ENCODE assay signal across 26 mouse cellular contexts in genomic region chr4:141526936-141527650, GRCm38 (mm10). TPM values are rescaled to one million over a fixed set of nuclear protein-coding genes. Genes with fewer than 3 reads are reported as not detected.
DNase-seq lines count a peak whose midpoint lies in the region; ATAC-seq and TF ChIP-seq lines count a peak whose summit lies in the region.
"Had no signal": no experiment of that assay in that cellular context is flagged by ENCODE, and none has a peak within 500 bp of the region (broad histone marks: within the 10 kb centered on the region; RNA-seq: fewer than 3 reads in every experiment).

No protein-coding gene starts in this region.

- H3K9ac ChIP-seq in heart, embryonic 13.5 days, result peak overlapping the region; percentile 24; the same call in 1 of the 2 replicates
- 0 out of 2 replicates have a peak overlapping the region, but pooled peaks have one; percentile 1 for H3K9ac ChIP-seq in liver, adult 2 months (ENCODE audit: low read depth, low read length)
- H3K9ac ChIP-seq in liver, postnatal 0 days (replicated peaks), result no peak overlapping the region
- H3K9ac ChIP-seq in lung, postnatal 0 days (replicated peaks; ENCODE audit: low read depth), result no peak overlapping the region
- H3K9ac ChIP-seq: embryonic facial prominence, embryonic 13.5 days; forebrain, embryonic 13.5 days; hindbrain, embryonic 13.5 days had no signal

- DNase-seq in heart, postnatal 36 days, result no peak
- peak; percentile 58 for DNase-seq in liver, adult 2 months (ENCODE audit: extremely low read depth, low read depth, low spot score)
- DNase-seq in liver, postnatal 0 days, result no peak
- DNase-seq in lung, postnatal 0 days (ENCODE audit: low spot score), result no peak
- DNase-seq in lung, adult 2 months, result no peak
- DNase-seq in adrenal gland, adult 2 months, result no peak
- DNase-seq: adrenal gland, adult 8-10 months; adrenal gland, postnatal 25 days; cerebellum, adult 11-12 months; cerebellum, adult 8-10 months; cerebellum, postnatal 10 days; cerebellum, postnatal 36 days; embryo, embryonic 11 days; gastrocnemius, adult 2 months; gastrocnemius, postnatal 14 days; heart, adult 11 months had no signal

- H3K9me3 ChIP-seq in heart, embryonic 13.5 days, result no peaks in the 10 kb centered on the region
- H3K9me3 ChIP-seq in liver, postnatal 0 days (ENCODE audit: low read length), result no peaks in the 10 kb centered on the region
- H3K9me3 ChIP-seq in lung, postnatal 0 days (ENCODE audit: low read length), result no peaks in the 10 kb centered on the region
- H3K9me3 ChIP-seq: embryonic facial prominence, embryonic 10.5 days; embryonic facial prominence, embryonic 13.5 days; forebrain, embryonic 13.5 days; hindbrain, embryonic 13.5 days had no signal

- TF ChIP-seq EP300 in liver, postnatal 0 days (IDR thresholded peaks at IDR 0.05; ENCODE audit: low read depth), result no peak
- TF ChIP-seq EP300 in lung, postnatal 0 days (IDR thresholded peaks at IDR 0.05), result no peak

- no peak overlapping the region for H3K4me2 ChIP-seq in heart, embryonic 13.5 days
- H3K4me2 ChIP-seq in liver, postnatal 0 days (ENCODE audit: low read depth, low read length), result no peak overlapping the region
- no peak overlapping the region for H3K4me2 ChIP-seq in lung, postnatal 0 days (replicated peaks; ENCODE audit: low read depth, low read length)
- H3K4me2 ChIP-seq: embryonic facial prominence, embryonic 13.5 days; forebrain, embryonic 13.5 days; hindbrain, embryonic 13.5 days had no signal

- no peak for TF ChIP-seq POLR2A in liver, adult 2 months (IDR thresholded peaks at IDR 0.05; ENCODE audit: extremely low read depth, insufficient read depth, low read length)
- no peak for TF ChIP-seq POLR2A in lung, adult 2 months (IDR thresholded peaks at IDR 0.05; ENCODE audit: borderline replicate concordance, extremely low read depth, low read depth, low read length)

- peaks cover 55% of the 10 kb centered on the region for H3K79me2 ChIP-seq in liver, adult 2 months (ENCODE audit: control insufficient read depth, insufficient read depth, low read length)

- peaks cover 11% of the 10 kb centered on the region for H3K36me3 ChIP-seq in heart, embryonic 13.5 days
- no peaks in the 10 kb centered on the region for H3K36me3 ChIP-seq in liver, adult 2 months (ENCODE audit: control insufficient read depth, insufficient read depth, low read length)
- H3K36me3 ChIP-seq in liver, postnatal 0 days (replicated peaks; ENCODE audit: insufficient read depth, low read length), result peaks cover under 1% of the 10 kb centered on the region; the same call in 1 of the 2 replicates
- peaks cover under 1% of the 10 kb centered on the region; the same call in 1 of the 2 replicates for H3K36me3 ChIP-seq in lung, postnatal 0 days (ENCODE audit: insufficient read depth, low read length)

- no peak overlapping the region for H3K4me3 ChIP-seq in heart, embryonic 13.5 days
- no peak overlapping the region for H3K4me3 ChIP-seq in liver, adult 2 months (ENCODE audit: insufficient read depth, low read depth, low read length)
- H3K4me3 ChIP-seq in liver, postnatal 0 days (ENCODE audit: low read depth, low read length), result no peak overlapping the region
- no peak overlapping the region for H3K4me3 ChIP-seq in lung, postnatal 0 days (ENCODE audit: low read depth, low read length)
- no peak overlapping the region for H3K4me3 ChIP-seq in lung, adult 2 months (replicated peaks; ENCODE audit: extremely low read depth, low read depth, low read length)
- H3K4me3 ChIP-seq: embryonic facial prominence, embryonic 10.5 days; embryonic facial prominence, embryonic 13.5 days; erythroblast, embryonic 14.5 days; forebrain, embryonic 13.5 days; gastrocnemius, adult 2 months; hindbrain, embryonic 10.5 days; hindbrain, embryonic 13.5 days had no signal

- intact Hi-C loops in heart, postnatal 36 days (cut with DNase I), result no loop called here

- TF ChIP-seq CTCF in liver, adult 2 months (IDR thresholded peaks at IDR 0.05; ENCODE audit: low read depth, low read length), result no peak
- TF ChIP-seq CTCF in liver, postnatal 0 days (IDR thresholded peaks at IDR 0.05; ENCODE audit: low read depth), result no peak
- TF ChIP-seq CTCF in lung, postnatal 0 days (IDR thresholded peaks at IDR 0.05), result no peak
- no peak for TF ChIP-seq CTCF in lung, adult 2 months (IDR thresholded peaks at IDR 0.05; ENCODE audit: insufficient read depth, low read length)

- H3K27me3 ChIP-seq in heart, embryonic 13.5 days (replicated peaks), result no peaks in the 10 kb centered on the region
- H3K27me3 ChIP-seq in liver, adult 2 months (ENCODE audit: control insufficient read depth, insufficient read depth, low read length), result no peaks in the 10 kb centered on the region
- H3K27me3 ChIP-seq in liver, postnatal 0 days (ENCODE audit: insufficient read depth, low read length), result no peaks in the 10 kb centered on the region
- no peaks in the 10 kb centered on the region for H3K27me3 ChIP-seq in lung, postnatal 0 days (replicated peaks; ENCODE audit: insufficient read depth, low read length)
- H3K27me3 ChIP-seq: embryonic facial prominence, embryonic 13.5 days; forebrain, embryonic 13.5 days; hindbrain, embryonic 13.5 days had no signal

- WGBS in heart, embryonic 13.5 days, result 44% methylated on average over 7 of the region's 7 CpGs
- WGBS in liver, adult 2 months, result 26% methylated on average over 7 of the region's 7 CpGs
- WGBS in liver, postnatal 0 days (ENCODE audit: insufficient replicate concordance), result 66% methylated on average over 7 of the region's 7 CpGs
- WGBS in lung, postnatal 0 days, result 48% methylated on average over 7 of the region's 7 CpGs
- 57% methylated on average over 7 of the region's 7 CpGs for WGBS in lung, adult 2 months

- peaks cover 70% of the 10 kb centered on the region for H3K4me1 ChIP-seq in heart, embryonic 13.5 days
- peaks cover 36% of the 10 kb centered on the region for H3K4me1 ChIP-seq in liver, adult 2 months (ENCODE audit: control insufficient read depth, insufficient read depth, low read length)
- H3K4me1 ChIP-seq in liver, postnatal 0 days (ENCODE audit: insufficient read depth), result peaks cover 24% of the 10 kb centered on the region
- no peaks in the 10 kb centered on the region; the same call in 1 of the 2 replicates for H3K4me1 ChIP-seq in lung, postnatal 0 days (ENCODE audit: insufficient read depth, low read depth, low read length)
- peaks cover 12% of the 10 kb centered on the region for H3K4me1 ChIP-seq in lung, adult 2 months (ENCODE audit: control insufficient read depth, insufficient read depth, low read length)

- ATAC-seq in heart, embryonic 13.5 days (ENCODE audit: extremely low read depth, insufficient number of reproducible peaks, low FRiP score, low TSS enrichment), result no peak
- no peak for ATAC-seq in liver, postnatal 0 days
- ATAC-seq in lung, postnatal 0 days, result peak; percentile 47; the same call in 1 of the 2 replicates
- ATAC-seq: CD4-positive, CD25-positive, alpha-beta regulatory T cell, adult 4 months; forebrain, embryonic 13.5 days; forebrain, embryonic 16.5 days; hindbrain, embryonic 16.5 days had no signal

- peak overlapping the region; percentile 12; the same call in 1 of the 2 replicates for H3K27ac ChIP-seq in heart, embryonic 13.5 days (replicated peaks)
- H3K27ac ChIP-seq in liver, adult 2 months (replicated peaks; ENCODE audit: insufficient read depth, low read depth, low read length), result peak overlapping the region; percentile 78
- no peak overlapping the region for H3K27ac ChIP-seq in liver, postnatal 0 days (ENCODE audit: low read depth)
- no peak overlapping the region for H3K27ac ChIP-seq in lung, postnatal 0 days (ENCODE audit: low read length)
- H3K27ac ChIP-seq: embryonic facial prominence, embryonic 10.5 days; embryonic facial prominence, embryonic 13.5 days; forebrain, embryonic 13.5 days; gastrocnemius, adult 2 months; hindbrain, embryonic 10.5 days; hindbrain, embryonic 13.5 days had no signal

RNA-seq across cellular contexts. Expression of gene Spen, which starts 11.3 kb away (rescaled TPM):
- polyA plus RNA-seq in heart, embryonic 13.5 days (2015; fragmentation: Nextera tagmentation; extraction: Ambion mirVana), result 5.1 and 6.6 TPM in 2 replicates
- 10 to 100 TPM; 31.1 to 32.4 TPM for total RNA-seq in heart, postnatal 36 days (2021)
- total RNA-seq in liver, adult 2 months (2014; rRNA removed), result 8.1 and 9.1 TPM in 2 replicates
- polyA plus RNA-seq in liver, adult 2 months (2012; rRNA removed), result 5.9 and 7.5 TPM in 2 replicates
- polyA plus RNA-seq in liver, postnatal 0 days (2015; fragmentation: Nextera tagmentation; extraction: Ambion mirVana), result 2.3 and 3.0 TPM in 2 replicates
- 5.7 and 8.8 TPM in 2 replicates for polyA plus RNA-seq in lung, postnatal 0 days (2015; fragmentation: Nextera tagmentation; extraction: Ambion mirVana)
- polyA plus RNA-seq in lung, adult 2 months (2012; rRNA removed), result 27.1 and 30.4 TPM in 2 replicates
- total RNA-seq in adrenal gland, adult 2 months (2021), result 10 to 100 TPM; 37.8 to 55.3 TPM
- polyA plus RNA-seq in adrenal gland, adult 2 months (2012; rRNA removed), result 63.9 and 76.4 TPM in 2 replicates

Comparison
In these comparisons a context has a peak if more than half of its experiments do, and no peak if none do; other contexts are left out.
1. H3K27ac ChIP-seq: peak in heart, embryonic 13.5 days (single experiment) and liver, adult 2 months (single experiment); none in liver, postnatal 0 days (single experiment) and lung, postnatal 0 days (single experiment).
2. H3K9ac ChIP-seq: peak in heart, embryonic 13.5 days (single experiment) and liver, adult 2 months (single experiment); none in liver, postnatal 0 days (single experiment) and lung, postnatal 0 days (single experiment).